24 mouse cellular contexts compared by ENCODE assay signal in genomic region chr6:91992823-91993222, GRCm38 (mm10). TPM values are rescaled to one million over a fixed set of nuclear protein-coding genes. Genes with fewer than 3 reads are reported as not detected.
A peak's percentile ranks its signal among the peaks of the same experiment; 100 is the strongest.
DNase-seq lines count a peak whose midpoint lies in the region; ATAC-seq lines count a peak whose summit lies in the region.
"Had no signal": no experiment of that assay in that cellular context is flagged by ENCODE, and none has a peak within 500 bp of the region (broad histone marks: within the 10 kb centered on the region; RNA-seq: fewer than 3 reads in every experiment).

No protein-coding gene starts in this region.

- H3K27me3 ChIP-seq in erythroblast, embryonic 14.5 days (ENCODE audit: control insufficient read depth): no peaks in the 10 kb centered on the region; the same call in 1 of the 2 replicates
- no peaks in the 10 kb centered on the region for H3K27me3 ChIP-seq in liver, embryonic 13.5 days
- H3K27me3 ChIP-seq in hindbrain, embryonic 11.5 days (ENCODE audit: control insufficient read depth, insufficient read depth, low read length): no peaks in the 10 kb centered on the region
- H3K27me3 ChIP-seq: forebrain, embryonic 13.5 days; intestine, embryonic 15.5 days; kidney, embryonic 15.5 days; limb, embryonic 13.5 days had no signal

- peaks cover 69% of the 10 kb centered on the region for H3K4me1 ChIP-seq in erythroblast, embryonic 14.5 days (ENCODE audit: control insufficient read depth)
- H3K4me1 ChIP-seq in liver, embryonic 13.5 days (replicated peaks): peaks cover 49% of the 10 kb centered on the region
- H3K4me1 ChIP-seq in hindbrain, embryonic 11.5 days (replicated peaks; ENCODE audit: control insufficient read depth, insufficient read depth, low read length): 0 out of 2 replicates have a peak, but pooled peaks cover 3% of the 10 kb centered on the region
- H3K4me1 ChIP-seq: intestine, embryonic 15.5 days had no signal

- peak; percentile 37 for DNase-seq in spleen, postnatal 10 days (ENCODE audit: low spot score in 2 of 2)
- DNase-seq in spleen, adult 18-20 months: no peak
- peak; percentile 74 for DNase-seq in liver, embryonic 13.5 days
- DNase-seq in left cerebral cortex, adult 9 months (ENCODE audit: low spot score in 2 of 2): no peak
- no peak for DNase-seq in hindbrain, embryonic 11.5 days (ENCODE audit: low spot score)
- DNase-seq: adrenal gland, postnatal 14 days; cerebellum, adult 11-12 months; cerebellum, postnatal 14 days; layer of hippocampus, postnatal 36 days; right cerebral cortex, adult 18-20 months; thymus, adult 2 months had no signal

- peak overlapping the region; percentile 23; the same call in 1 of the 2 replicates for H3K9ac ChIP-seq in liver, embryonic 13.5 days
- H3K9ac ChIP-seq in hindbrain, embryonic 11.5 days (ENCODE audit: low read depth, low read length): no peak overlapping the region
- H3K9ac ChIP-seq: forebrain, embryonic 13.5 days; intestine, embryonic 15.5 days; kidney, embryonic 15.5 days; limb, embryonic 13.5 days; lung, embryonic 14.5 days had no signal

- H3K4me3 ChIP-seq in erythroblast, embryonic 14.5 days (replicated peaks): peak overlapping the region; percentile 54
- H3K4me3 ChIP-seq in liver, embryonic 13.5 days (replicated peaks): no peak overlapping the region
- no peak overlapping the region for H3K4me3 ChIP-seq in hindbrain, embryonic 11.5 days (ENCODE audit: low read depth, low read length)
- H3K4me3 ChIP-seq: forebrain, embryonic 13.5 days; intestine, embryonic 15.5 days; kidney, embryonic 15.5 days; limb, embryonic 13.5 days; midbrain, embryonic 10.5 days; myocyte had no signal

- 35% methylated on average over 2 of the region's 2 CpGs for WGBS in liver, embryonic 13.5 days (ENCODE audit: insufficient replicate concordance)
- 88% methylated on average over 2 of the region's 2 CpGs for WGBS in hindbrain, embryonic 11.5 days

- H3K9me3 ChIP-seq in erythroblast, embryonic 14.5 days (ENCODE audit: control insufficient read depth, low read length): no peaks in the 10 kb centered on the region
- no peaks in the 10 kb centered on the region for H3K9me3 ChIP-seq in liver, embryonic 13.5 days (replicated peaks)
- no peaks in the 10 kb centered on the region for H3K9me3 ChIP-seq in hindbrain, embryonic 11.5 days (ENCODE audit: control insufficient read depth, low read length)
- H3K9me3 ChIP-seq: forebrain, embryonic 13.5 days; intestine, embryonic 15.5 days; kidney, embryonic 15.5 days; limb, embryonic 13.5 days; midbrain, embryonic 10.5 days had no signal

- H3K36me3 ChIP-seq in erythroblast, embryonic 14.5 days (ENCODE audit: control insufficient read depth): no peaks in the 10 kb centered on the region
- no peaks in the 10 kb centered on the region for H3K36me3 ChIP-seq in liver, embryonic 13.5 days
- no peaks in the 10 kb centered on the region for H3K36me3 ChIP-seq in hindbrain, embryonic 11.5 days (ENCODE audit: control insufficient read depth, insufficient read depth, low read length)
- H3K36me3 ChIP-seq: intestine, embryonic 15.5 days; kidney, embryonic 15.5 days; limb, embryonic 13.5 days; midbrain, embryonic 10.5 days had no signal

- H3K4me2 ChIP-seq in liver, embryonic 13.5 days: peak overlapping the region; percentile 58
- H3K4me2 ChIP-seq in hindbrain, embryonic 11.5 days (replicated peaks; ENCODE audit: low read depth, low read length): no peak overlapping the region
- H3K4me2 ChIP-seq: forebrain, embryonic 13.5 days; heart, embryonic 11.5 days; intestine, embryonic 15.5 days; kidney, embryonic 15.5 days; limb, embryonic 13.5 days; lung, embryonic 14.5 days had no signal

- H3K27ac ChIP-seq in liver, embryonic 13.5 days: peak overlapping the region; percentile 86
- no peak overlapping the region for H3K27ac ChIP-seq in hindbrain, embryonic 11.5 days (ENCODE audit: low read depth, low read length)
- H3K27ac ChIP-seq: forebrain, embryonic 13.5 days; intestine, embryonic 15.5 days; kidney, embryonic 15.5 days; limb, embryonic 13.5 days; midbrain, embryonic 10.5 days had no signal

- peak; percentile 85 for ATAC-seq in liver, embryonic 13.5 days (ENCODE audit: low read depth)
- ATAC-seq in megakaryocyte-erythroid progenitor cell, adult 5-6 weeks (replicated peaks; ENCODE audit: low FRiP score, low TSS enrichment, poor library complexity, severe bottlenecking): peak; percentile 71
- no peak for ATAC-seq in hindbrain, embryonic 11.5 days (ENCODE audit: low FRiP score)
- ATAC-seq: forebrain, embryonic 13.5 days; hindbrain, embryonic 16.5 days; intestine, embryonic 15.5 days; midbrain, embryonic 16.5 days had no signal

RNA-seq across cellular contexts. Expression of gene Fgd5, which starts 14.1 kb away (rescaled TPM):
- 0.01 and 0.03 TPM in 2 replicates for polyA plus RNA-seq in erythroblast, embryonic 14.5 days (2012)
- 2.4 and 2.7 TPM in 2 replicates for polyA plus RNA-seq in liver, embryonic 13.5 days (2015; fragmentation: Nextera tagmentation; extraction: Ambion mirVana)
- not detected in 2 replicates for total RNA-seq in megakaryocyte-erythroid progenitor cell, adult 5-6 weeks (2014; fragmentation: Nextera tagmentation)
- total RNA-seq in megakaryocyte-erythroid progenitor cell, adult 5-6 weeks (2017): 0.34 TPM in 1 of 2 replicates, not detected in the other
- 5.8 and 6.5 TPM in 2 replicates for polyA plus RNA-seq in hindbrain, embryonic 11.5 days (2014; fragmentation: Nextera tagmentation; extraction: Ambion mirVana)
- total RNA-seq: granulocyte monocyte progenitor cell, adult 5-6 weeks had no signal
- polyA plus RNA-seq: myocyte had no signal

Comparison
In these comparisons a context has a peak if more than half of its experiments do, and no peak if none do; other contexts are left out.
1. DNase-seq: peak in spleen, postnatal 10 days (2 of 2) and liver, embryonic 13.5 days (single experiment); none in spleen, adult 18-20 months (0 of 2), left cerebral cortex, adult 9 months (0 of 2) and hindbrain, embryonic 11.5 days (single experiment).